ENCODE assay signal across 29 mouse cellular contexts in genomic region chr2:134126988-134127387, GRCm38 (mm10).
"Had no signal": no experiment of that assay in that cellular context is flagged by ENCODE, and none has a peak within 500 bp of the region (broad histone marks: within the 10 kb centered on the region; RNA-seq: fewer than 3 reads in every experiment).

No protein-coding gene starts in this region.

- H3K9ac ChIP-seq: embryonic facial prominence, embryonic 12.5 days; embryonic facial prominence, embryonic 13.5 days; embryonic facial prominence, embryonic 15.5 days; forebrain, embryonic 12.5 days; forebrain, embryonic 13.5 days; forebrain, embryonic 15.5 days; forebrain, postnatal 0 days had no signal

- H3K27me3 ChIP-seq: embryonic facial prominence, embryonic 12.5 days; embryonic facial prominence, embryonic 13.5 days; embryonic facial prominence, embryonic 15.5 days; forebrain, embryonic 12.5 days; forebrain, embryonic 13.5 days; forebrain, embryonic 15.5 days had no signal

- H3K27ac ChIP-seq: embryonic facial prominence, embryonic 10.5 days; embryonic facial prominence, embryonic 12.5 days; embryonic facial prominence, embryonic 13.5 days; embryonic facial prominence, embryonic 15.5 days; forebrain, embryonic 10.5 days; forebrain, embryonic 12.5 days; forebrain, embryonic 13.5 days; forebrain, embryonic 15.5 days; gastrocnemius, adult 2 months; heart, adult 2 months had no signal

- H3K4me1 ChIP-seq: embryonic facial prominence, embryonic 10.5 days; embryonic facial prominence, embryonic 12.5 days; embryonic facial prominence, embryonic 13.5 days; embryonic facial prominence, embryonic 15.5 days; forebrain, embryonic 10.5 days; forebrain, embryonic 12.5 days; forebrain, embryonic 13.5 days; forebrain, embryonic 15.5 days had no signal

- ATAC-seq: forebrain, embryonic 13.5 days; forebrain, embryonic 14.5 days; forebrain, embryonic 15.5 days; forebrain, embryonic 16.5 days; forebrain, postnatal 0 days had no signal

- DNase-seq: cerebellum, adult 2 months; cerebellum, adult 8-10 months; cerebellum, adult 9-10 months; cerebellum, adult 9-11 months; cerebellum, postnatal 10 days; cerebellum, postnatal 14 days; cerebellum, postnatal 25 days; cerebellum, postnatal 36 days; embryo, embryonic 11 days; forebrain, postnatal 0 days; gastrocnemius, adult 2 months; gastrocnemius, postnatal 10 days; gastrocnemius, postnatal 14 days; gastrocnemius, postnatal 25 days; gastrocnemius, postnatal 36 days; heart, adult 11 months; heart, adult 18-20 months; heart, adult 2 months had no signal

- H3K36me3 ChIP-seq: embryonic facial prominence, embryonic 10.5 days; embryonic facial prominence, embryonic 12.5 days; embryonic facial prominence, embryonic 13.5 days; embryonic facial prominence, embryonic 15.5 days; forebrain, embryonic 10.5 days; forebrain, embryonic 12.5 days; forebrain, embryonic 15.5 days had no signal

- H3K4me3 ChIP-seq: embryonic facial prominence, embryonic 10.5 days; embryonic facial prominence, embryonic 12.5 days; embryonic facial prominence, embryonic 13.5 days; embryonic facial prominence, embryonic 15.5 days; erythroblast, embryonic 14.5 days; forebrain, embryonic 10.5 days; forebrain, embryonic 12.5 days; forebrain, embryonic 13.5 days; forebrain, embryonic 15.5 days; gastrocnemius, adult 2 months; heart, adult 2 months had no signal

- H3K4me2 ChIP-seq: embryonic facial prominence, embryonic 12.5 days; embryonic facial prominence, embryonic 13.5 days; embryonic facial prominence, embryonic 15.5 days; forebrain, embryonic 12.5 days; forebrain, embryonic 13.5 days; forebrain, embryonic 15.5 days had no signal

- H3K9me3 ChIP-seq: embryonic facial prominence, embryonic 10.5 days; embryonic facial prominence, embryonic 12.5 days; embryonic facial prominence, embryonic 13.5 days; embryonic facial prominence, embryonic 15.5 days; forebrain, embryonic 10.5 days; forebrain, embryonic 12.5 days; forebrain, embryonic 13.5 days; forebrain, embryonic 15.5 days had no signal
